8 mouse cellular contexts compared by ENCODE assay signal in genomic region chr3:84594894-84595676, GRCm38 (mm10). TPM values are rescaled to one million over a fixed set of nuclear protein-coding genes. Genes with fewer than 3 reads are reported as not detected.
DNase-seq lines count a peak whose midpoint lies in the region; ATAC-seq lines count a peak whose summit lies in the region.

No protein-coding gene starts in this region.

- peak overlapping the region; percentile 41 for H3K4me3 ChIP-seq in kidney, embryonic 16.5 days (ENCODE audit: low read length)
- H3K4me3 ChIP-seq in brown adipose tissue, adult 24 weeks (ENCODE audit: insufficient read depth, low read depth, low read length), result peak overlapping the region; percentile 60
- H3K4me3 ChIP-seq in hindbrain, embryonic 14.5 days (replicated peaks; ENCODE audit: low read length), result no peak overlapping the region; the same call in 1 of the 2 replicates
- peak overlapping the region; percentile 54 for H3K4me3 ChIP-seq in liver, embryonic 16.5 days (ENCODE audit: low read depth, low read length)

- no peak overlapping the region for H3K27ac ChIP-seq in kidney, embryonic 16.5 days (ENCODE audit: low read length)
- no peak overlapping the region for H3K27ac ChIP-seq in brown adipose tissue, adult 24 weeks (replicated peaks; ENCODE audit: low read depth, low read length)
- no peak overlapping the region for H3K27ac ChIP-seq in hindbrain, embryonic 14.5 days
- H3K27ac ChIP-seq in liver, embryonic 16.5 days (ENCODE audit: low read length), result no peak overlapping the region

- WGBS in kidney, embryonic 16.5 days, result 6% methylated on average over 23 of the region's 23 CpGs
- WGBS in hindbrain, embryonic 14.5 days, result 13% methylated on average over 23 of the region's 23 CpGs
- 5% methylated on average over 23 of the region's 23 CpGs for WGBS in liver, embryonic 16.5 days (ENCODE audit: insufficient replicate concordance)

- H3K9me3 ChIP-seq in kidney, embryonic 16.5 days (ENCODE audit: low read length), result no peaks in the 10 kb centered on the region
- no peaks in the 10 kb centered on the region for H3K9me3 ChIP-seq in hindbrain, embryonic 14.5 days (ENCODE audit: control insufficient read depth, low read length)
- no peaks in the 10 kb centered on the region for H3K9me3 ChIP-seq in liver, embryonic 16.5 days (replicated peaks; ENCODE audit: control insufficient read depth, low read length)

- peak overlapping the region; percentile 57 for H3K4me2 ChIP-seq in kidney, embryonic 16.5 days (replicated peaks; ENCODE audit: low read depth, low read length)
- peak overlapping the region; percentile 38 for H3K4me2 ChIP-seq in hindbrain, embryonic 14.5 days (replicated peaks)
- peak overlapping the region; percentile 57 for H3K4me2 ChIP-seq in liver, embryonic 16.5 days (ENCODE audit: low read depth, low read length)

- no peak for ATAC-seq in kidney, embryonic 16.5 days (ENCODE audit: low FRiP score, low TSS enrichment)
- ATAC-seq in hindbrain, embryonic 14.5 days (ENCODE audit: low FRiP score), result no peak
- no peak for ATAC-seq in liver, embryonic 16.5 days (ENCODE audit: low read depth)

- 0 out of 2 replicates have a peak, but pooled peaks cover 9% of the 10 kb centered on the region for H3K4me1 ChIP-seq in kidney, embryonic 16.5 days (ENCODE audit: insufficient read depth, low read length)
- no peaks in the 10 kb centered on the region for H3K4me1 ChIP-seq in brown adipose tissue, adult 24 weeks (ENCODE audit: control insufficient read depth, insufficient read depth, insufficient read length, low read length)
- H3K4me1 ChIP-seq in hindbrain, embryonic 14.5 days (replicated peaks; ENCODE audit: control insufficient read depth, insufficient read depth, low read length), result peaks cover 8% of the 10 kb centered on the region
- H3K4me1 ChIP-seq in liver, embryonic 16.5 days (ENCODE audit: control insufficient read depth, low read depth, low read length), result peaks cover 3% of the 10 kb centered on the region

- H3K9ac ChIP-seq in kidney, embryonic 16.5 days (replicated peaks; ENCODE audit: low read length), result peak overlapping the region; percentile 45
- no peak overlapping the region for H3K9ac ChIP-seq in hindbrain, embryonic 14.5 days
- H3K9ac ChIP-seq in liver, embryonic 16.5 days (ENCODE audit: low read depth, low read length), result peak overlapping the region; percentile 18; the same call in 1 of the 2 replicates

- H3K27me3 ChIP-seq in kidney, embryonic 16.5 days (ENCODE audit: insufficient read depth, low read length), result no peaks in the 10 kb centered on the region
- H3K27me3 ChIP-seq in hindbrain, embryonic 14.5 days (ENCODE audit: control insufficient read depth, insufficient read depth, low read length), result no peaks in the 10 kb centered on the region
- H3K27me3 ChIP-seq in liver, embryonic 16.5 days (ENCODE audit: control insufficient read depth, insufficient read depth, low read depth, low read length), result peaks cover 15% of the 10 kb centered on the region

- no peaks in the 10 kb centered on the region for H3K36me3 ChIP-seq in kidney, embryonic 16.5 days (ENCODE audit: insufficient read depth, low read length)
- H3K36me3 ChIP-seq in hindbrain, embryonic 14.5 days (replicated peaks; ENCODE audit: control insufficient read depth, insufficient read depth), result no peaks in the 10 kb centered on the region
- no peaks in the 10 kb centered on the region for H3K36me3 ChIP-seq in liver, embryonic 16.5 days (ENCODE audit: control insufficient read depth, insufficient read depth)

- DNase-seq in kidney, postnatal 25 days, result no peak
- no peak for DNase-seq in hindbrain, embryonic 14.5 days (ENCODE audit: low spot score)
- peak; percentile 39 to 57 for DNase-seq in right cerebral cortex, postnatal 36 days (ENCODE audit: low spot score in 2 of 2)
- DNase-seq in cerebellum, adult 9-11 months, result no peak
- no peak for DNase-seq in T-cell, adult 2 months (ENCODE audit: low spot score)

RNA-seq across cellular contexts. Expression of gene Tigd4, which starts 1.7 kb away (rescaled TPM):
- polyA plus RNA-seq in kidney, embryonic 16.5 days (2015; fragmentation: Nextera tagmentation; extraction: Ambion mirVana), result 0.09 TPM in 1 of 2 replicates, not detected in the other
- polyA plus RNA-seq in brown adipose tissue, adult 24 weeks (2012; ENCODE audit: insufficient read depth, insufficient read length, missing spikeins), result not detected in 2 replicates
- not detected in 2 replicates for polyA plus RNA-seq in hindbrain, embryonic 14.5 days (2014; fragmentation: Nextera tagmentation; extraction: Ambion mirVana)
- 0.05 TPM in 1 of 2 replicates, not detected in the other for polyA plus RNA-seq in liver, embryonic 16.5 days (2015; fragmentation: Nextera tagmentation; extraction: Ambion mirVana)

RNA-seq across cellular contexts. Expression of gene Arfip1, which starts 12.7 kb away (rescaled TPM):
- 51.5 and 52.6 TPM in 2 replicates for polyA plus RNA-seq in kidney, embryonic 16.5 days (2015; fragmentation: Nextera tagmentation; extraction: Ambion mirVana)
- polyA plus RNA-seq in brown adipose tissue, adult 24 weeks (2012; ENCODE audit: insufficient read depth, insufficient read length, missing spikeins), result 24.8 and 28.3 TPM in 2 replicates
- 27.1 and 27.9 TPM in 2 replicates for polyA plus RNA-seq in hindbrain, embryonic 14.5 days (2014; fragmentation: Nextera tagmentation; extraction: Ambion mirVana)
- polyA plus RNA-seq in liver, embryonic 16.5 days (2015; fragmentation: Nextera tagmentation; extraction: Ambion mirVana), result 9.6 and 10.4 TPM in 2 replicates

Comparison
In these comparisons a context has a peak if more than half of its experiments do, and no peak if none do; other contexts are left out.
1. DNase-seq: peak in right cerebral cortex, postnatal 36 days (2 of 2); none in kidney, postnatal 25 days (0 of 2), hindbrain, embryonic 14.5 days (single experiment), cerebellum, adult 9-11 months (single experiment) and T-cell, adult 2 months (single experiment).
2. Peak in every context shown above with its lines, with median percentiles within 50 percentile points of each other: H3K4me2 ChIP-seq.